Mouse (Mus musculus): ENCODE measurements at regions not wholly inside any gene's neighbourhood (a gene's known extent, or its start where the extent isn't known, plus 50 kb on each side); places are given as distances from the start of the nearest gene placed in this dataset.

- no peaks in the 10 kb centered on the region for H3K36me3 ChIP-seq (replicated peaks; ENCODE audit: control insufficient read depth, insufficient read depth, low read length)
- no peak overlapping the region for H3K27ac ChIP-seq (ENCODE audit: low read depth)
- no peaks in the 10 kb centered on the region for H3K27me3 ChIP-seq (ENCODE audit: control insufficient read depth, insufficient read depth, low read length)
- no peak overlapping the region for H3K4me3 ChIP-seq (ENCODE audit: low read depth, low read length)
- ATAC-seq (ENCODE audit: insufficient read depth, low read depth) (peak; percentile 51; the same call in 1 of the 2 replicates), DNase-seq (ENCODE audit: low spot score) (peak; percentile 29)
- 34% methylated on average over 11 of the region's 11 CpGs for WGBS
- no peaks in the 10 kb centered on the region; the same call in 1 of the 2 replicates for H3K4me1 ChIP-seq (ENCODE audit: control insufficient read depth, insufficient read depth)
- peak overlapping the region; percentile 20; the same call in 1 of the 2 replicates for H3K4me2 ChIP-seq (ENCODE audit: low read depth, low read length)
- no peak for TF ChIP-seq EP300 (IDR thresholded peaks at IDR 0.05; ENCODE audit: low read depth)
- TF ChIP-seq CTCF (IDR thresholded peaks at IDR 0.05; ENCODE audit: low read depth): peak; percentile 75
- no peaks in the 10 kb centered on the region for H3K9me3 ChIP-seq (replicated peaks; ENCODE audit: control insufficient read depth, low read length)
- no peak overlapping the region for H3K9ac ChIP-seq (replicated peaks; ENCODE audit: low read depth, low read length)
These were observed 346.5 kb upstream of the Cobl start for GRCm38 (mm10) chr11:12810949-12811881.

Measured in heart, postnatal 0 days (tissue).